Mouse (Mus musculus) lung, postnatal 0 days (tissue): ENCODE measurements around the gene Ptprq. TPM values are rescaled to one million over a fixed set of nuclear protein-coding genes. Genes with fewer than 3 reads are reported as not detected.

Experiments used
- ATAC-seq: fragments of 200-750 bp; cut with Nextera tagmentation; 2 replicates; pipeline ENCODE4 v1.8.0; 2017; ENCODE audit warnings: moderate library complexity
- DNase-seq: peaks from one replicate; pipeline ENCODE4 v3.0.0-alpha.2; 2016; ENCODE audit warnings: low spot score
- H3K27ac ChIP-seq: fragments of 300-500 bp; sonication (generic); 2 replicates; pipeline ENCODE4 v1.5.1; 2014; ENCODE audit warnings: antibody characterized with exemption, mild to moderate bottlenecking, low read length, mixed read lengths
- H3K27me3 ChIP-seq: fragments of 300-500 bp; sonication (generic); replicated peaks from 2 replicates; pipeline ENCODE4 v1.6.1; 2014; ENCODE audit warnings: low read length, mixed read lengths; ENCODE audit not compliant: insufficient read depth
- H3K36me3 ChIP-seq: fragments of 300-500 bp; sonication (generic); 2 replicates; pipeline ENCODE4 v1.6.1; 2014; ENCODE audit warnings: low read length, mixed read lengths; ENCODE audit not compliant: insufficient read depth
- H3K4me1 ChIP-seq: fragments of 300-500 bp; sonication (generic); 2 replicates; pipeline ENCODE4 v1.6.1; 2014; ENCODE audit warnings: antibody characterized with exemption, low read depth, low read length, mixed read lengths; ENCODE audit not compliant: insufficient read depth
- H3K4me2 ChIP-seq: fragments of 300-500 bp; sonication (generic); replicated peaks from 2 replicates; pipeline ENCODE4 v1.6.1; 2014; ENCODE audit warnings: low read depth, mild to moderate bottlenecking, low read length, moderate library complexity, mixed read lengths
- H3K4me3 ChIP-seq: fragments of 300-500 bp; sonication (generic); 2 replicates; pipeline ENCODE4 v1.5.1; 2014; ENCODE audit warnings: low read depth, low read length
- H3K9ac ChIP-seq: fragments of 300-500 bp; sonication (generic); replicated peaks from 2 replicates; pipeline ENCODE4 v1.6.1; 2014; ENCODE audit warnings: low read depth, mild to moderate bottlenecking
- H3K9me3 ChIP-seq: fragments of 300-500 bp; sonication (generic); 2 replicates; pipeline ENCODE4 v1.6.1; 2016; ENCODE audit warnings: low read length, mixed read lengths
- CTCF ChIP-seq: IDR thresholded peaks from 2 replicates; pipeline ENCODE4 v1.5.1; 2016; ENCODE audit warnings: antibody characterized with exemption, mild to moderate bottlenecking
- EP300 ChIP-seq: IDR thresholded peaks from 2 replicates; pipeline ENCODE4 v1.6.1; 2016; ENCODE audit warnings: antibody characterized with exemption, mild to moderate bottlenecking, control low read depth
- WGBS: fragments of 180-500 bp; shearing (Covaris S2); extraction: QIAGEN DNeasy Blood & Tissue Kit; methylation state at CpG from one replicate; pipeline ENCODE4 v1.1.7; 2014; 5-methylcytosine and 5-hydroxymethylcytosine counted together
- polyA plus RNA-seq: library from polyadenylated mRNA; unstranded; fragments of >200 nt; fragmentation: Nextera tagmentation; extraction: Ambion mirVana; gene quantifications from 2 replicates; pipeline ENCODE4 v1.2.1, GENCODE M21; 2015

Ptprq gene
- polyA plus RNA-seq, 1 experiment from 2014 or later: 0.07 TPM

- no peak for DNase-seq
- WGBS: 77% methylated on average over 3 of the region's 3 CpGs
- no peak overlapping the region for H3K4me3 ChIP-seq
- H3K4me1 ChIP-seq: no peaks in the 10 kb centered on the region
- no peak for ATAC-seq
- H3K27ac ChIP-seq: no peak overlapping the region
- H3K27me3 ChIP-seq: no peaks in the 10 kb centered on the region
- H3K4me2 ChIP-seq: no peak overlapping the region
- no peak overlapping the region for H3K9ac ChIP-seq
- TF ChIP-seq EP300 (no peak), CTCF (no peak)
- no peaks in the 10 kb centered on the region for H3K36me3 ChIP-seq
- H3K9me3 ChIP-seq: no peaks in the 10 kb centered on the region
These were observed 18.9 kb downstream of the Ptprq start for GRCm38 (mm10) chr10:107700944-107701343.

GRCm38 (mm10) chr10:107698716-107699115 lies 21.1 kb downstream of the Ptprq start:
- WGBS: 48% methylated on average over 2 of the region's 2 CpGs
- no peak overlapping the region for H3K9ac ChIP-seq
- H3K4me1 ChIP-seq: no peaks in the 10 kb centered on the region
- H3K4me2 ChIP-seq: no peak overlapping the region
- no peaks in the 10 kb centered on the region for H3K36me3 ChIP-seq
- no peak for TF ChIP-seq CTCF
- no peak for TF ChIP-seq EP300
- no peak overlapping the region for H3K27ac ChIP-seq
- no peaks in the 10 kb centered on the region for H3K27me3 ChIP-seq
- H3K9me3 ChIP-seq: no peaks in the 10 kb centered on the region
- DNase-seq (no peak), ATAC-seq (peak; percentile 60)
- H3K4me3 ChIP-seq: no peak overlapping the region

GRCm38 (mm10) chr10:107697177-107697576 lies 22.7 kb downstream of the Ptprq start:
- no peak overlapping the region for H3K4me2 ChIP-seq
- H3K36me3 ChIP-seq: no peaks in the 10 kb centered on the region
- H3K4me1 ChIP-seq: no peaks in the 10 kb centered on the region
- TF ChIP-seq EP300 (no peak), CTCF (no peak)
- H3K9me3 ChIP-seq: no peaks in the 10 kb centered on the region
- H3K4me3 ChIP-seq: no peak overlapping the region
- DNase-seq (no peak), ATAC-seq (no peak)
- H3K9ac ChIP-seq: no peak overlapping the region
- 65% methylated on average over 5 of the region's 5 CpGs for WGBS
- H3K27ac ChIP-seq: no peak overlapping the region
- H3K27me3 ChIP-seq: no peaks in the 10 kb centered on the region

- Histone ChIP-seq H3K4me3 (no peak overlapping the region), H3K4me2 (no peak overlapping the region), H3K36me3 (no peaks in the 10 kb centered on the region), H3K9me3 (no peaks in the 10 kb centered on the region), H3K9ac (no peak overlapping the region), H3K27ac (no peak overlapping the region), H3K4me1 (no peaks in the 10 kb centered on the region), H3K27me3 (no peaks in the 10 kb centered on the region)
- ATAC-seq (no peak), DNase-seq (no peak)
- 45% methylated on average over 6 of the region's 6 CpGs for WGBS
- TF ChIP-seq CTCF (no peak), EP300 (no peak)
These were observed 32.5 kb downstream of the Ptprq start for GRCm38 (mm10) chr10:107687382-107687781.

GRCm38 (mm10) chr10:107675994-107676393 lies 43.9 kb downstream of the Ptprq start:
- H3K36me3 ChIP-seq: no peaks in the 10 kb centered on the region
- H3K27me3 ChIP-seq: no peaks in the 10 kb centered on the region
- TF ChIP-seq EP300 (no peak), CTCF (no peak)
- no peak overlapping the region for H3K4me2 ChIP-seq
- H3K27ac ChIP-seq: no peak overlapping the region
- 51% methylated on average over 1 of the region's 1 CpGs for whole genome bisulfite sequencing
- no peak for ATAC-seq
- DNase-seq: no peak
- H3K9ac ChIP-seq: no peak overlapping the region
- no peaks in the 10 kb centered on the region for H3K4me1 ChIP-seq
- no peaks in the 10 kb centered on the region for H3K9me3 ChIP-seq
- H3K4me3 ChIP-seq: no peak overlapping the region

- H3K9me3 ChIP-seq: no peaks in the 10 kb centered on the region
- H3K4me2 ChIP-seq: no peak overlapping the region
- H3K27ac ChIP-seq: no peak overlapping the region
- no peak overlapping the region for H3K4me3 ChIP-seq
- H3K9ac ChIP-seq: no peak overlapping the region
- H3K36me3 ChIP-seq: no peaks in the 10 kb centered on the region
- no peaks in the 10 kb centered on the region for H3K4me1 ChIP-seq
- no peaks in the 10 kb centered on the region for H3K27me3 ChIP-seq
- DNase-seq: no peak
- ATAC-seq: no peak
- 74% methylated on average over 4 of the region's 4 CpGs for WGBS
- TF ChIP-seq CTCF (no peak), EP300 (no peak)
These were observed 51.3 kb downstream of the Ptprq start for GRCm38 (mm10) chr10:107668374-107669094.
